Mouse (Mus musculus): ENCODE measurements around the gene Nemp2. TPM values are rescaled to one million over a fixed set of nuclear protein-coding genes. Genes with fewer than 3 reads are reported as not detected.

Gene Nemp2
- total and polyA plus RNA-seq, 3 experiments: 2.8 to 4.6 TPM; not detected in 1

- no peak overlapping the region for H3K9ac ChIP-seq (ENCODE audit: control insufficient read depth, low read depth, low read length, poor library complexity, severe bottlenecking)
- peak; percentile 14 for DNase-seq (ENCODE audit: low read depth, low spot score)
- peaks cover 0 to 3% of the 10 kb centered on the region in 2 experiments; a peak in 2 of 4 replicates for H3K4me1 ChIP-seq (ENCODE audit: control insufficient read depth in 1 of 2, insufficient read depth in 2 of 2, low read length in 2 of 2)
- H3K79me2 ChIP-seq (ENCODE audit: control insufficient read depth, insufficient read depth, low read length, poor library complexity): no peaks in the 10 kb centered on the region
- no peak overlapping the region for H3K27ac ChIP-seq (ENCODE audit: control insufficient read depth, low read depth, low read length)
- TF ChIP-seq ZNF384 (IDR thresholded peaks at IDR 0.05; ENCODE audit: low read depth, low read length): peak; percentile 21; the same call in 1 of the 2 replicates
- TF ChIP-seq TBP (IDR thresholded peaks at IDR 0.05; ENCODE audit: low read depth, low read length): no peak
- TF ChIP-seq MYB (IDR thresholded peaks at IDR 0.05; ENCODE audit: low read depth, low read length): no peak
- TF ChIP-seq MAFK (IDR thresholded peaks at IDR 0.05; ENCODE audit: borderline replicate concordance, low read depth, low read length): no peak
- no peak for TF ChIP-seq KAT2A (conservative IDR thresholded peaks at IDR 0.05; ENCODE audit: low read depth, low read length)
- no peaks in the 10 kb centered on the region for H3K27me3 ChIP-seq (ENCODE audit: control insufficient read depth in 1 of 2, insufficient read depth in 2 of 2, low read length in 2 of 2)
- no peak overlapping the region for H3K4me3 ChIP-seq (ENCODE audit: control insufficient read depth in 1 of 2, insufficient read depth in 1 of 2, low read depth in 2 of 2, low read length in 2 of 2)
- H3K9me3 ChIP-seq (replicated peaks; ENCODE audit: insufficient read depth, low read length): no peaks in the 10 kb centered on the region
- peaks cover 0 to 6% of the 10 kb centered on the region in 2 experiments; a peak in 2 of 4 replicates for H3K36me3 ChIP-seq (ENCODE audit: control insufficient read depth in 1 of 2, insufficient read depth in 2 of 2, low read length in 2 of 2)
Observed at GRCm38 (mm10) chr1:52675561-52676551, 45.4 kb downstream of the Nemp2 start.

- Histone ChIP-seq H3K9me3 (replicated peaks; ENCODE audit: insufficient read depth, low read length) (no peaks in the 10 kb centered on the region), H3K9ac (ENCODE audit: control insufficient read depth, low read depth, low read length, poor library complexity, severe bottlenecking) (no peak overlapping the region), H3K4me3 (ENCODE audit: control insufficient read depth in 1 of 2, insufficient read depth in 1 of 2, low read depth in 2 of 2, low read length in 2 of 2) (no peak overlapping the region), H3K27me3 (ENCODE audit: control insufficient read depth in 1 of 2, insufficient read depth in 2 of 2, low read length in 2 of 2) (no peaks in the 10 kb centered on the region), H3K36me3 (ENCODE audit: control insufficient read depth in 1 of 2, insufficient read depth in 2 of 2, low read length in 2 of 2) (peaks cover 0 to 6% of the 10 kb centered on the region in 2 experiments; a peak in 2 of 4 replicates), H3K27ac (ENCODE audit: control insufficient read depth, low read depth, low read length) (no peak overlapping the region), H3K4me1 (ENCODE audit: control insufficient read depth in 1 of 2, insufficient read depth in 2 of 2, low read length in 2 of 2) (peaks cover 0 to 3% of the 10 kb centered on the region in 2 experiments; a peak in 2 of 4 replicates), H3K79me2 (ENCODE audit: control insufficient read depth, insufficient read depth, low read length, poor library complexity) (no peaks in the 10 kb centered on the region)
- TF ChIP-seq TAL1 (IDR thresholded peaks at IDR 0.05; ENCODE audit: low read length) (peak; percentile 26), MXI1 (IDR thresholded peaks at IDR 0.05; ENCODE audit: low read depth, low read length) (no peak), ETS1 (IDR thresholded peaks at IDR 0.05; ENCODE audit: low read depth, low read length) (0 out of 2 replicates have a peak, but pooled peaks have one; percentile 19), NRF1 (IDR thresholded peaks at IDR 0.05; ENCODE audit: insufficient read depth, low read depth, low read length, poor library complexity, severe bottlenecking) (no peak), GATA1 (IDR thresholded peaks at IDR 0.05; ENCODE audit: low read depth, low read length) (peak; percentile 61), MAX (IDR thresholded peaks at IDR 0.05; ENCODE audit: low read length) (no peak), RCOR1 (IDR thresholded peaks at IDR 0.05; ENCODE audit: low read depth, low read length) (0 out of 2 replicates have a peak, but pooled peaks have one; percentile 30), EP300 (IDR thresholded peaks at IDR 0.05; ENCODE audit: low read depth in 1 of 2, low read length in 2 of 2) (peak; percentile 66 to 74)
- peak; percentile 39 for DNase-seq (ENCODE audit: low read depth, low spot score)
Observed at GRCm38 (mm10) chr1:52676621-52677020, 46.1 kb downstream of the Nemp2 start.

Data from MEL (cell line).